Mouse (Mus musculus) stomach, postnatal 0 days (tissue): Measurements from ENCODE around the gene Ankrd6. TPM values are rescaled to one million over a fixed set of nuclear protein-coding genes. Genes with fewer than 3 reads are reported as not detected.

Experiments used
- ATAC-seq: fragments of 200-750 bp; cut with Nextera tagmentation; 2 replicates; pipeline ENCODE4 v1.8.0; 2017; ENCODE audit not compliant: low FRiP score, low TSS enrichment
- DNase-seq: peaks from one replicate; pipeline ENCODE4 v3.0.0-alpha.2; 2016; ENCODE audit warnings: low spot score
- H3K27ac ChIP-seq: fragments of 300-500 bp; sonication (generic); replicated peaks from 2 replicates; pipeline ENCODE4 v1.5.1; 2014; ENCODE audit warnings: mild to moderate bottlenecking, control low read depth
- H3K27me3 ChIP-seq: fragments of 300-500 bp; sonication (generic); 2 replicates; pipeline ENCODE4 v1.6.1; 2014; ENCODE audit warnings: low read length; ENCODE audit not compliant: control insufficient read depth, insufficient read depth
- H3K36me3 ChIP-seq: fragments of 300-500 bp; sonication (generic); 2 replicates; pipeline ENCODE4 v1.6.1; 2014; ENCODE audit warnings: low read length, mixed read lengths; ENCODE audit not compliant: control insufficient read depth, insufficient read depth
- H3K4me1 ChIP-seq: fragments of 300-500 bp; sonication (generic); replicated peaks from 2 replicates; pipeline ENCODE4 v1.6.1; 2014; ENCODE audit warnings: antibody characterized with exemption; ENCODE audit not compliant: control insufficient read depth, insufficient read depth
- H3K4me2 ChIP-seq: fragments of 300-500 bp; sonication (generic); replicated peaks from 2 replicates; pipeline ENCODE4 v1.6.1; 2014; ENCODE audit warnings: low read depth, mild to moderate bottlenecking, control low read depth, moderate library complexity
- H3K4me3 ChIP-seq: fragments of 300-500 bp; sonication (generic); 2 replicates; pipeline ENCODE4 v1.5.1; 2014; ENCODE audit warnings: low read depth, low read length, control low read depth
- H3K9ac ChIP-seq: fragments of 300-500 bp; sonication (generic); 2 replicates; pipeline ENCODE4 v1.6.1; 2014; ENCODE audit warnings: mild to moderate bottlenecking, low read length, control low read depth, mixed read lengths
- H3K9me3 ChIP-seq: fragments of 300-500 bp; sonication (generic); 2 replicates; pipeline ENCODE4 v1.6.1; 2016; ENCODE audit warnings: low read length; ENCODE audit not compliant: control insufficient read depth
- CTCF ChIP-seq: IDR thresholded peaks from 2 replicates; pipeline ENCODE4 v1.5.1; 2016; ENCODE audit warnings: antibody characterized with exemption, low read depth, mild to moderate bottlenecking, moderate library complexity
- EP300 ChIP-seq: optimal IDR thresholded peaks from 2 replicates; pipeline ENCODE3; 2016; ENCODE audit warnings: antibody characterized with exemption
- WGBS: fragments of 180-500 bp; shearing (Covaris S2); extraction: QIAGEN DNeasy Blood & Tissue Kit; methylation state at CpG from one replicate; pipeline ENCODE4 v1.1.7; 2014; 5-methylcytosine and 5-hydroxymethylcytosine counted together
- polyA plus RNA-seq: library from polyadenylated mRNA; unstranded; fragments of >200 nt; fragmentation: Nextera tagmentation; extraction: Ambion mirVana; gene quantifications from 2 replicates; pipeline ENCODE4 v1.2.1, GENCODE M21; 2015

Ankrd6 gene
- polyA plus RNA-seq, 1 experiment from 2014 or later, result 2.2 TPM

- no peak overlapping the region for H3K4me3 ChIP-seq
- H3K27ac ChIP-seq, result no peak overlapping the region
- WGBS, result 94% methylated on average over 9 of the region's 9 CpGs
- no peaks in the 10 kb centered on the region for H3K27me3 ChIP-seq
- no peak for TF ChIP-seq CTCF
- no peak for TF ChIP-seq EP300
- ATAC-seq, result no peak
- no peaks in the 10 kb centered on the region for H3K4me1 ChIP-seq
- H3K9ac ChIP-seq, result no peak overlapping the region
- no peak for DNase-seq
- H3K9me3 ChIP-seq, result no peaks in the 10 kb centered on the region
- no peak overlapping the region for H3K4me2 ChIP-seq
- no peaks in the 10 kb centered on the region for H3K36me3 ChIP-seq
These were observed 114.6 kb downstream of the Ankrd6 start for GRCm38 (mm10) chr4:32836071-32836470.

- H3K4me2 ChIP-seq, result no peak overlapping the region
These were observed 116.1 kb downstream of the Ankrd6 start for GRCm38 (mm10) chr4:32834541-32834940.

GRCm38 (mm10) chr4:32833494-32834282 lies 117.0 kb downstream of the Ankrd6 start:
- Histone ChIP-seq H3K27me3 (no peaks in the 10 kb centered on the region), H3K9ac (no peak overlapping the region), H3K9me3 (no peaks in the 10 kb centered on the region), H3K36me3 (no peaks in the 10 kb centered on the region), H3K4me1 (no peaks in the 10 kb centered on the region), H3K4me3 (no peak overlapping the region), H3K4me2 (peak overlapping the region; percentile 18; the same call in 1 of the 2 replicates), H3K27ac (no peak overlapping the region)
- ATAC-seq (no peak), DNase-seq (no peak)
- WGBS, result 47% methylated on average over 17 of the region's 17 CpGs
- no peak for TF ChIP-seq CTCF
- TF ChIP-seq EP300, result no peak

More at GRCm38 (mm10) chr4:32834541-32834940, 116.1 kb downstream of the Ankrd6 start:
- Histone ChIP-seq H3K27me3 (no peaks in the 10 kb centered on the region), H3K36me3 (no peaks in the 10 kb centered on the region), H3K9ac (no peak overlapping the region), H3K4me3 (no peak overlapping the region), H3K9me3 (no peaks in the 10 kb centered on the region), H3K4me1 (no peaks in the 10 kb centered on the region), H3K27ac (no peak overlapping the region)
- 53% methylated on average over 3 of the region's 3 CpGs for whole genome bisulfite sequencing
- no peak for ATAC-seq
- TF ChIP-seq CTCF (no peak), EP300 (no peak)
- no peak for DNase-seq

- WGBS, result 47% methylated on average over 10 of the region's 10 CpGs
- TF ChIP-seq CTCF (no peak), EP300 (no peak)
- ATAC-seq, result no peak
- H3K4me1 ChIP-seq, result no peaks in the 10 kb centered on the region
- no peak for DNase-seq
- no peak overlapping the region for H3K4me2 ChIP-seq
- H3K4me3 ChIP-seq, result no peak overlapping the region
- no peaks in the 10 kb centered on the region for H3K27me3 ChIP-seq
- H3K9ac ChIP-seq, result no peak overlapping the region
- H3K9me3 ChIP-seq, result no peaks in the 10 kb centered on the region
- no peaks in the 10 kb centered on the region for H3K36me3 ChIP-seq
- H3K27ac ChIP-seq, result no peak overlapping the region
These were observed 121.3 kb downstream of the Ankrd6 start for GRCm38 (mm10) chr4:32829316-32829715.

GRCm38 (mm10) chr4:32828385-32829077 lies 122.1 kb downstream of the Ankrd6 start:
- TF ChIP-seq CTCF (no peak), EP300 (no peak)
- ATAC-seq (no peak), DNase-seq (no peak)
- H3K9me3 ChIP-seq, result no peaks in the 10 kb centered on the region
- no peak overlapping the region for H3K9ac ChIP-seq
- no peak overlapping the region for H3K4me2 ChIP-seq
- no peaks in the 10 kb centered on the region for H3K27me3 ChIP-seq
- H3K36me3 ChIP-seq, result no peaks in the 10 kb centered on the region
- no peak overlapping the region for H3K27ac ChIP-seq
- 86% methylated on average over 10 of the region's 10 CpGs for WGBS
- no peak overlapping the region for H3K4me3 ChIP-seq
- no peaks in the 10 kb centered on the region for H3K4me1 ChIP-seq

GRCm38 (mm10) chr4:32826925-32827324 lies 123.7 kb downstream of the Ankrd6 start:
- no peaks in the 10 kb centered on the region for H3K9me3 ChIP-seq
- no peak for TF ChIP-seq CTCF
- TF ChIP-seq EP300, result no peak
- no peak overlapping the region for H3K4me3 ChIP-seq
- H3K4me1 ChIP-seq, result no peaks in the 10 kb centered on the region
- DNase-seq (no peak), ATAC-seq (no peak)
- H3K36me3 ChIP-seq, result no peaks in the 10 kb centered on the region
- H3K27ac ChIP-seq, result no peak overlapping the region
- H3K4me2 ChIP-seq, result no peak overlapping the region
- WGBS, result 57% methylated on average over 7 of the region's 7 CpGs
- no peak overlapping the region for H3K9ac ChIP-seq
- H3K27me3 ChIP-seq, result no peaks in the 10 kb centered on the region
